Comparison of ENCODE assay signal across 11 mouse cellular contexts in genomic region chr14:8156947-8157346, GRCm38 (mm10). TPM values are rescaled to one million over a fixed set of nuclear protein-coding genes. Genes with fewer than 3 reads are reported as not detected.
DNase-seq lines count a peak whose midpoint lies in the region; ATAC-seq and TF ChIP-seq lines count a peak whose summit lies in the region.
"Had no signal": no experiment of that assay in that cellular context is flagged by ENCODE, and none has a peak within 500 bp of the region (broad histone marks: within the 10 kb centered on the region; RNA-seq: fewer than 3 reads in every experiment).

No protein-coding gene starts in this region.

- TF ChIP-seq EP300 in lung, postnatal 0 days (IDR thresholded peaks at IDR 0.05): no peak

- no peak overlapping the region for H3K4me3 ChIP-seq in cerebellum, adult 2 months (replicated peaks; ENCODE audit: insufficient read depth, low read depth, low read length)
- no peak overlapping the region for H3K4me3 ChIP-seq in lung, postnatal 0 days (ENCODE audit: low read depth, low read length)
- H3K4me3 ChIP-seq: erythroblast, embryonic 14.5 days; heart, embryonic 10.5 days; lung, embryonic 15.5 days had no signal

- DNase-seq in cerebellum, adult 2 months: no peak
- DNase-seq in lung, postnatal 0 days (ENCODE audit: low spot score): peak; percentile 39
- no peak for DNase-seq in lung, adult 18-20 months
- peak; percentile 41 for DNase-seq in ZHBTc4 (ENCODE audit: low read depth, low spot score)
- no peak for DNase-seq in gastrocnemius, postnatal 4 days (ENCODE audit: low spot score in 2 of 2)
- DNase-seq in kidney, postnatal 25 days: no peak

- ATAC-seq in cerebellum, adult (ENCODE audit: insufficient number of reproducible peaks, low FRiP score, low TSS enrichment): no peak
- ATAC-seq in lung, postnatal 0 days: peak; percentile 21
- peak; percentile 71 for ATAC-seq in megakaryocyte progenitor cell, adult 5-6 weeks (replicated peaks; ENCODE audit: poor library complexity)

- no peak overlapping the region for H3K9ac ChIP-seq in lung, postnatal 0 days (replicated peaks; ENCODE audit: low read depth)
- H3K9ac ChIP-seq: lung, embryonic 15.5 days had no signal

- peak; percentile 37; the same call in 1 of the 2 replicates for TF ChIP-seq CTCF in cerebellum, adult 2 months (IDR thresholded peaks at IDR 0.05; ENCODE audit: borderline replicate concordance, insufficient read depth, low read depth, low read length)
- TF ChIP-seq CTCF in lung, postnatal 0 days (IDR thresholded peaks at IDR 0.05): peak; percentile 66

- no peak for TF ChIP-seq POLR2A in cerebellum, adult 2 months (IDR thresholded peaks at IDR 0.05; ENCODE audit: borderline replicate concordance, insufficient read depth, low read length)

- no peaks in the 10 kb centered on the region for H3K9me3 ChIP-seq in lung, postnatal 0 days (ENCODE audit: low read length)
- H3K9me3 ChIP-seq: heart, embryonic 10.5 days; lung, embryonic 15.5 days had no signal

- no peak overlapping the region for H3K27ac ChIP-seq in cerebellum, adult 2 months (ENCODE audit: insufficient read depth, low read length)
- no peak overlapping the region for H3K27ac ChIP-seq in lung, postnatal 0 days (ENCODE audit: low read length)
- H3K27ac ChIP-seq: heart, embryonic 10.5 days; lung, embryonic 15.5 days had no signal

- H3K27me3 ChIP-seq in cerebellum, adult 2 months (ENCODE audit: control insufficient read depth, insufficient read depth, low read length): no peaks in the 10 kb centered on the region
- no peaks in the 10 kb centered on the region for H3K27me3 ChIP-seq in lung, postnatal 0 days (replicated peaks; ENCODE audit: insufficient read depth, low read length)
- H3K27me3 ChIP-seq: lung, embryonic 15.5 days had no signal

- 33% methylated on average over 3 of the region's 3 CpGs for WGBS in cerebellum, adult 2 months
- WGBS in lung, postnatal 0 days: 33% methylated on average over 3 of the region's 3 CpGs

- peaks cover 14% of the 10 kb centered on the region; the same call in 1 of the 2 replicates for H3K36me3 ChIP-seq in lung, postnatal 0 days (ENCODE audit: insufficient read depth, low read length)

- no peak overlapping the region for H3K4me2 ChIP-seq in lung, postnatal 0 days (replicated peaks; ENCODE audit: low read depth, low read length)
- H3K4me2 ChIP-seq: lung, embryonic 15.5 days had no signal

- no peaks in the 10 kb centered on the region for H3K4me1 ChIP-seq in cerebellum, adult 2 months (ENCODE audit: control insufficient read depth, insufficient read depth, low read length)
- no peaks in the 10 kb centered on the region for H3K4me1 ChIP-seq in lung, postnatal 0 days (ENCODE audit: insufficient read depth, low read depth, low read length)
- H3K4me1 ChIP-seq: heart, embryonic 10.5 days; lung, embryonic 15.5 days had no signal

RNA-seq across cellular contexts. Expression of gene Pdhb, which starts 15.9 kb away (rescaled TPM):
- 275 and 279 TPM in 2 replicates for polyA plus RNA-seq in cerebellum, adult 2 months (2012; rRNA removed)
- polyA plus RNA-seq in lung, postnatal 0 days (2015; fragmentation: Nextera tagmentation; extraction: Ambion mirVana): 129 and 140 TPM in 2 replicates
- total RNA-seq in megakaryocyte progenitor cell, adult 5-6 weeks (2015): 84.6 and 98.4 TPM in 2 replicates
- total RNA-seq in megakaryocyte progenitor cell, adult 5-6 weeks (2017): 144 and 170 TPM in 2 replicates
- 100 to 1,000 TPM; 273 to 282 TPM for total RNA-seq in gastrocnemius, postnatal 4 days (2021)

RNA-seq across cellular contexts. Expression of gene Kctd6, which starts 57.0 kb away (rescaled TPM):
- 35.0 and 35.8 TPM in 2 replicates for polyA plus RNA-seq in cerebellum, adult 2 months (2012; rRNA removed)
- polyA plus RNA-seq in lung, postnatal 0 days (2015; fragmentation: Nextera tagmentation; extraction: Ambion mirVana): 18.5 and 19.5 TPM in 2 replicates
- 4.2 and 4.7 TPM in 2 replicates for total RNA-seq in megakaryocyte progenitor cell, adult 5-6 weeks (2015)
- 3.9 and 5.2 TPM in 2 replicates for total RNA-seq in megakaryocyte progenitor cell, adult 5-6 weeks (2017)
- total RNA-seq in gastrocnemius, postnatal 4 days (2021): 10 to 100 TPM in 1 of 2 experiments, 1 to 10 TPM in 1; 7.7 to 11.5 TPM

RNA-seq across cellular contexts. Expression of gene Pxk, which starts 58.9 kb away (rescaled TPM):
- polyA plus RNA-seq in cerebellum, adult 2 months (2012; rRNA removed): 66.7 and 67.7 TPM in 2 replicates
- polyA plus RNA-seq in lung, postnatal 0 days (2015; fragmentation: Nextera tagmentation; extraction: Ambion mirVana): 47.5 and 48.4 TPM in 2 replicates
- 34.7 and 47.1 TPM in 2 replicates for total RNA-seq in megakaryocyte progenitor cell, adult 5-6 weeks (2015)
- total RNA-seq in megakaryocyte progenitor cell, adult 5-6 weeks (2017): 27.2 and 28.7 TPM in 2 replicates
- total RNA-seq in gastrocnemius, postnatal 4 days (2021): 10 to 100 TPM; 17.3 to 17.4 TPM

Comparison
In these comparisons a context has a peak if more than half of its experiments do, and no peak if none do; other contexts are left out.
1. DNase-seq: peak in lung, postnatal 0 days (single experiment) and ZHBTc4 (single experiment); none in cerebellum, adult 2 months (0 of 2), lung, adult 18-20 months (0 of 2), gastrocnemius, postnatal 4 days (0 of 2) and kidney, postnatal 25 days (0 of 2).